Comparison of ENCODE assay signal across 26 mouse cellular contexts in the genomic region with DNA sequence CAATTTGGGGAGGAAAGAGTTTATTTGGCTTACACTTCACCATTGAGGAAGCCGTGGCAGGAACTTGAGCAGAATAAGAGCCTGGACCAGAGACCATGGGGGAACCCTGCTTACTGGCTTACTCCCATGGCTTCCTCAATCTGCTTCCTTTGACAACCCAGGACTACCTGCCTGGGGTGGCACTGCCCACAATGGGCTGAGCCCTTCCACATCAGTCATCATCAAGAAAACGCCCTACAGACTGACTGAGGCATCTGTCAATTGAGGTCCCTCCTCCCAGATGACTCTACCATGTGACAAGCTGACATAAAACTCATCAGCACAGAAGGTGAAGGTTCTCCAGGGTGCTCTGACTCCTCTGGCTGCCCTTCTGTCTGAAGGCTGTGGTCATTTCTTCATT. TPM values are rescaled to one million over a fixed set of nuclear protein-coding genes. Genes with fewer than 3 reads are reported as not detected.
DNase-seq lines count a peak whose midpoint lies in the region; ATAC-seq and TF ChIP-seq lines count a peak whose summit lies in the region.
"Had no signal": no experiment of that assay in that cellular context is flagged by ENCODE, and none has a peak within 500 bp of the region (broad histone marks: within the 10 kb centered on the region; RNA-seq: fewer than 3 reads in every experiment).

No protein-coding gene starts in this region.

- no peak for TF ChIP-seq POLR2A in kidney, adult 2 months (IDR thresholded peaks at IDR 0.05; ENCODE audit: low read depth, low read length)

- H3K4me1 ChIP-seq in kidney, adult 2 months (ENCODE audit: control insufficient read depth, insufficient read depth, low read length), result peaks cover 15% of the 10 kb centered on the region; the same call in 1 of the 2 replicates
- H3K4me1 ChIP-seq in kidney, embryonic 14.5 days (ENCODE audit: control insufficient read depth, insufficient read depth, low read length), result peaks cover 13% of the 10 kb centered on the region
- peaks cover 29% of the 10 kb centered on the region for H3K4me1 ChIP-seq in midbrain, embryonic 10.5 days

- no peaks in the 10 kb centered on the region for H3K9me3 ChIP-seq in kidney, embryonic 14.5 days (ENCODE audit: control insufficient read depth, low read length)
- no peaks in the 10 kb centered on the region for H3K9me3 ChIP-seq in midbrain, embryonic 10.5 days (replicated peaks)
- H3K9me3 ChIP-seq: embryonic facial prominence, embryonic 15.5 days; forebrain, embryonic 15.5 days; heart, embryonic 15.5 days; hindbrain, embryonic 10.5 days had no signal

- no peak overlapping the region for H3K9ac ChIP-seq in kidney, embryonic 14.5 days (ENCODE audit: low read depth, low read length)
- H3K9ac ChIP-seq: embryonic facial prominence, embryonic 15.5 days; forebrain, embryonic 15.5 days; heart, embryonic 15.5 days; hindbrain, embryonic 14.5 days had no signal

- H3K4me2 ChIP-seq in kidney, embryonic 14.5 days (replicated peaks; ENCODE audit: low read depth, low read length), result no peak overlapping the region
- H3K4me2 ChIP-seq: embryonic facial prominence, embryonic 15.5 days; forebrain, embryonic 15.5 days; heart, embryonic 11.5 days; heart, embryonic 15.5 days; hindbrain, embryonic 14.5 days had no signal

- ATAC-seq in kidney, embryonic 14.5 days (ENCODE audit: low FRiP score, low TSS enrichment), result no peak
- ATAC-seq in hematopoietic stem cell, adult 5-6 weeks (replicated peaks in 1 of 2; ENCODE audit: insufficient read depth in 1 of 2, low FRiP score in 2 of 2, low TSS enrichment in 1 of 2, low read depth in 1 of 2, poor library complexity in 2 of 2, severe bottlenecking in 2 of 2), result peak; percentile 51 to 60
- ATAC-seq: activated CD4-positive, CD25-positive, alpha-beta regulatory T cell, adult 4 months; forebrain, embryonic 15.5 days; Patski had no signal

- 80% methylated on average over 2 of the region's 2 CpGs for WGBS in kidney, adult 2 months
- WGBS in kidney, embryonic 14.5 days, result 72% methylated on average over 2 of the region's 2 CpGs
- 84% methylated on average over 2 of the region's 2 CpGs for WGBS in midbrain, embryonic 10.5 days

- H3K4me3 ChIP-seq in kidney, adult 2 months (ENCODE audit: insufficient read depth, low read depth, low read length), result no peak overlapping the region
- H3K4me3 ChIP-seq in kidney, embryonic 14.5 days (ENCODE audit: low read length), result no peak overlapping the region
- H3K4me3 ChIP-seq in midbrain, embryonic 10.5 days, result no peak overlapping the region
- H3K4me3 ChIP-seq: embryonic facial prominence, embryonic 15.5 days; erythroblast, embryonic 14.5 days; forebrain, embryonic 15.5 days; heart, adult 2 months; heart, embryonic 15.5 days; hindbrain, embryonic 10.5 days had no signal

- peak; percentile 70 for DNase-seq in adrenal gland, adult 2 months
- DNase-seq in adrenal gland, adult 8-10 months, result no peak
- peak; percentile 55 for DNase-seq in kidney, adult 2 months
- DNase-seq in splenic B cell, adult 2 months (ENCODE audit: low read depth, low spot score), result peak; percentile 14
- DNase-seq in urinary bladder, adult 18-20 months (ENCODE audit: low spot score in 2 of 2), result no peak
- DNase-seq in midbrain, embryonic 10.5 days (ENCODE audit: low spot score), result no peak
- DNase-seq: cerebellum, adult 2 months; cerebellum, postnatal 10 days; embryo, embryonic 11 days; gastrocnemius, postnatal 10 days; heart, adult 2 months; heart, postnatal 14 days had no signal

- no peaks in the 10 kb centered on the region for H3K27me3 ChIP-seq in kidney, adult 2 months (replicated peaks; ENCODE audit: control insufficient read depth, insufficient read depth, low read length)
- H3K27me3 ChIP-seq in kidney, embryonic 14.5 days (ENCODE audit: control insufficient read depth, insufficient read depth, low read length), result no peaks in the 10 kb centered on the region
- no peaks in the 10 kb centered on the region for H3K27me3 ChIP-seq in splenic B cell, adult 2 months (ENCODE audit: control insufficient read depth, insufficient read depth, low read length, poor library complexity, severe bottlenecking)
- no peaks in the 10 kb centered on the region for H3K27me3 ChIP-seq in midbrain, embryonic 10.5 days (ENCODE audit: low read depth, poor library complexity, severe bottlenecking)
- H3K27me3 ChIP-seq: embryonic facial prominence, embryonic 15.5 days; forebrain, embryonic 15.5 days; heart, embryonic 15.5 days; Patski had no signal

- no peak for TF ChIP-seq CTCF in kidney, adult 2 months (conservative IDR thresholded peaks at IDR 0.05; ENCODE audit: insufficient read depth, insufficient read length, low read depth, low read length)

- H3K27ac ChIP-seq in kidney, adult 2 months (ENCODE audit: insufficient read depth, low read depth, low read length), result no peak overlapping the region
- no peak overlapping the region for H3K27ac ChIP-seq in kidney, embryonic 14.5 days (ENCODE audit: low read depth, low read length)
- no peak overlapping the region for H3K27ac ChIP-seq in midbrain, embryonic 10.5 days (replicated peaks)
- H3K27ac ChIP-seq: embryonic facial prominence, embryonic 15.5 days; forebrain, embryonic 15.5 days; heart, adult 2 months; heart, embryonic 15.5 days; hindbrain, embryonic 10.5 days; hindbrain, embryonic 14.5 days had no signal

- H3K36me3 ChIP-seq in kidney, adult 2 months (ENCODE audit: control insufficient read depth, insufficient read depth, low read length), result no peaks in the 10 kb centered on the region
- H3K36me3 ChIP-seq in kidney, embryonic 14.5 days (ENCODE audit: control insufficient read depth, insufficient read depth, low read length), result no peaks in the 10 kb centered on the region
- H3K36me3 ChIP-seq in splenic B cell, adult 2 months (ENCODE audit: control insufficient read depth, insufficient read depth, low read length, poor library complexity, severe bottlenecking), result no peaks in the 10 kb centered on the region
- no peaks in the 10 kb centered on the region for H3K36me3 ChIP-seq in midbrain, embryonic 10.5 days
- H3K36me3 ChIP-seq: embryonic facial prominence, embryonic 15.5 days; forebrain, embryonic 15.5 days; heart, embryonic 15.5 days; hindbrain, embryonic 10.5 days had no signal

RNA-seq across cellular contexts. Expression of a gene that starts 4.7 kb away (rescaled TPM):
- total RNA-seq in adrenal gland, adult 2 months (2021), result 10 to 100 TPM; 37.1 to 40.8 TPM
- polyA plus RNA-seq in adrenal gland, adult 2 months (2012; rRNA removed), result 40.2 and 43.1 TPM in 2 replicates
- 10 to 100 TPM; 39.5 to 50.2 (median 47.2) TPM for total RNA-seq in adrenal gland, adult 8-10 months (2022)
- polyA plus RNA-seq in kidney, adult 2 months (2012; rRNA removed), result 39.0 and 40.2 TPM in 2 replicates
- 12.2 and 16.9 TPM in 2 replicates for polyA plus RNA-seq in kidney, embryonic 14.5 days (2014; fragmentation: Nextera tagmentation; extraction: Ambion mirVana)
- total RNA-seq in hematopoietic stem cell, adult 5-6 weeks (2017), result 10.0 and 11.6 TPM in 2 replicates
- polyA plus RNA-seq in midbrain, embryonic 10.5 days (2016; fragmentation: Nextera tagmentation; extraction: Ambion mirVana), result 6.8 and 7.9 TPM in 2 replicates

RNA-seq across cellular contexts. Expression of a gene that starts 40.2 kb away (rescaled TPM):
- 10 to 100 TPM; 52.7 to 67.4 TPM for total RNA-seq in adrenal gland, adult 2 months (2021)
- 160 and 165 TPM in 2 replicates for polyA plus RNA-seq in adrenal gland, adult 2 months (2012; rRNA removed)
- 10 to 100 TPM; 57.1 to 68.1 (median 62.4) TPM for total RNA-seq in adrenal gland, adult 8-10 months (2022)
- 120 and 138 TPM in 2 replicates for polyA plus RNA-seq in kidney, adult 2 months (2012; rRNA removed)
- polyA plus RNA-seq in kidney, embryonic 14.5 days (2014; fragmentation: Nextera tagmentation; extraction: Ambion mirVana), result 105 and 126 TPM in 2 replicates
- total RNA-seq in hematopoietic stem cell, adult 5-6 weeks (2017), result 35.6 and 43.0 TPM in 2 replicates
- polyA plus RNA-seq in midbrain, embryonic 10.5 days (2016; fragmentation: Nextera tagmentation; extraction: Ambion mirVana), result 113 and 116 TPM in 2 replicates

RNA-seq across cellular contexts. Expression of a gene that starts 44.1 kb away (rescaled TPM):
- under 1 TPM in 1 of 2 experiments, not detected in 1; 0.29 TPM for total RNA-seq in adrenal gland, adult 2 months (2021)
- 0.10 TPM in 1 of 2 replicates, not detected in the other for polyA plus RNA-seq in adrenal gland, adult 2 months (2012; rRNA removed)
- total RNA-seq in adrenal gland, adult 8-10 months (2022), result under 1 TPM in 1 of 4 experiments, not detected in 3; 0.46 TPM
- polyA plus RNA-seq in kidney, adult 2 months (2012; rRNA removed), result 0.14 TPM in 1 of 2 replicates, not detected in the other
- 1.8 and 2.3 TPM in 2 replicates for polyA plus RNA-seq in kidney, embryonic 14.5 days (2014; fragmentation: Nextera tagmentation; extraction: Ambion mirVana)
- not detected in 2 replicates for total RNA-seq in hematopoietic stem cell, adult 5-6 weeks (2017)
- polyA plus RNA-seq in midbrain, embryonic 10.5 days (2016; fragmentation: Nextera tagmentation; extraction: Ambion mirVana), result 1.9 and 2.8 TPM in 2 replicates
- total RNA-seq: adrenal gland, adult 18-20 months; adrenal gland, postnatal 36 days; gastrocnemius, postnatal 10 days; gastrocnemius, postnatal 4 days; heart, adult 2 months; heart, postnatal 14 days had no signal
- polyA plus RNA-seq: activated CD4-positive, CD25-positive, alpha-beta regulatory T cell, adult 4 months; erythroblast, embryonic 14.5 days; heart, embryonic 15.5 days had no signal

RNA-seq across cellular contexts. Expression of a gene that starts 45.0 kb away (rescaled TPM):
- total RNA-seq in adrenal gland, adult 2 months (2021), result not detected
- polyA plus RNA-seq in adrenal gland, adult 2 months (2012; rRNA removed), result not detected in 2 replicates
- not detected for total RNA-seq in adrenal gland, adult 8-10 months (2022)
- not detected in 2 replicates for polyA plus RNA-seq in kidney, adult 2 months (2012; rRNA removed)
- polyA plus RNA-seq in kidney, embryonic 14.5 days (2014; fragmentation: Nextera tagmentation; extraction: Ambion mirVana), result 0.14 TPM in 1 of 2 replicates, not detected in the other
- total RNA-seq in hematopoietic stem cell, adult 5-6 weeks (2017), result not detected in 2 replicates
- 0.17 and 0.22 TPM in 2 replicates for polyA plus RNA-seq in midbrain, embryonic 10.5 days (2016; fragmentation: Nextera tagmentation; extraction: Ambion mirVana)
- total RNA-seq: adrenal gland, adult 18-20 months; adrenal gland, postnatal 36 days; gastrocnemius, postnatal 10 days; gastrocnemius, postnatal 4 days; heart, adult 2 months; heart, postnatal 14 days had no signal
- polyA plus RNA-seq: activated CD4-positive, CD25-positive, alpha-beta regulatory T cell, adult 4 months; erythroblast, embryonic 14.5 days; heart, adult 2 months had no signal

RNA-seq across cellular contexts. Expression of a gene that starts 56.4 kb away (rescaled TPM):
- 10 to 100 TPM in 1 of 2 experiments, 1 to 10 TPM in 1; 5.6 to 14.5 TPM for total RNA-seq in adrenal gland, adult 2 months (2021)
- 15.4 and 18.5 TPM in 2 replicates for polyA plus RNA-seq in adrenal gland, adult 2 months (2012; rRNA removed)
- total RNA-seq in adrenal gland, adult 8-10 months (2022), result 10 to 100 TPM in 3 of 4 experiments, 1 to 10 TPM in 1; 8.5 to 18.9 (median 13.8) TPM
- polyA plus RNA-seq in kidney, adult 2 months (2012; rRNA removed), result 7.0 and 7.2 TPM in 2 replicates
- 15.6 and 20.0 TPM in 2 replicates for polyA plus RNA-seq in kidney, embryonic 14.5 days (2014; fragmentation: Nextera tagmentation; extraction: Ambion mirVana)
- total RNA-seq in hematopoietic stem cell, adult 5-6 weeks (2017), result 17.5 and 26.0 TPM in 2 replicates
- polyA plus RNA-seq in midbrain, embryonic 10.5 days (2016; fragmentation: Nextera tagmentation; extraction: Ambion mirVana), result 15.9 and 17.1 TPM in 2 replicates

Comparison
In these comparisons a context has a peak if more than half of its experiments do, and no peak if none do; other contexts are left out.
1. DNase-seq: peak in adrenal gland, adult 2 months (single experiment), kidney, adult 2 months (single experiment) and splenic B cell, adult 2 months (single experiment); none in adrenal gland, adult 8-10 months (single experiment), urinary bladder, adult 18-20 months (0 of 2) and midbrain, embryonic 10.5 days (single experiment).